Mouse (Mus musculus) neural tube, embryonic 12.5 days (tissue): ENCODE results near the gene St8sia1. TPM values are rescaled to one million over a fixed set of nuclear protein-coding genes. Genes with fewer than 3 reads are reported as not detected.

Source experiments
- ATAC-seq: fragments of 200-750 bp; cut with Nextera tagmentation; 2 replicates; pipeline ENCODE4 v1.8.0; 2017; ENCODE audit warnings: low read depth, mild to moderate bottlenecking, moderate TSS enrichment, moderate library complexity; ENCODE audit not compliant: low FRiP score
- H3K27ac ChIP-seq: fragments of 300-500 bp; sonication (generic); 2 replicates; pipeline ENCODE4 v1.5.1; 2016
- H3K27me3 ChIP-seq: fragments of 300-500 bp; sonication (generic); replicated peaks from 2 replicates; pipeline ENCODE4 v1.6.1; 2016; ENCODE audit warnings: mild to moderate bottlenecking
- H3K36me3 ChIP-seq: fragments of 300-500 bp; sonication (generic); 2 replicates; pipeline ENCODE4 v1.6.1; 2016; ENCODE audit warnings: mild to moderate bottlenecking
- H3K4me1 ChIP-seq: fragments of 300-500 bp; sonication (generic); 2 replicates; pipeline ENCODE4 v1.6.1; 2016
- H3K4me2 ChIP-seq: fragments of 300-500 bp; sonication (generic); replicated peaks from 2 replicates; pipeline ENCODE4 v1.6.1; 2016; ENCODE audit warnings: mild to moderate bottlenecking
- H3K4me3 ChIP-seq: fragments of 300-500 bp; sonication (generic); 2 replicates; pipeline ENCODE4 v1.5.1; 2016
- H3K9ac ChIP-seq: fragments of 300-500 bp; sonication (generic); 2 replicates; pipeline ENCODE4 v1.6.1; 2016; ENCODE audit warnings: mild to moderate bottlenecking
- H3K9me3 ChIP-seq: fragments of 300-500 bp; sonication (generic); 2 replicates; pipeline ENCODE4 v1.6.1; 2016; ENCODE audit warnings: mild to moderate bottlenecking
- WGBS: fragments of 180-500 bp; shearing (Covaris S2); methylation state at CpG from one replicate; pipeline ENCODE4 v1.1.7; 2016; 5-methylcytosine and 5-hydroxymethylcytosine counted together
- polyA plus RNA-seq: library from polyadenylated mRNA; unstranded; fragments of >200 nt; fragmentation: Nextera tagmentation; extraction: Ambion mirVana; gene quantifications from 2 replicates; pipeline ENCODE4 v1.2.1, GENCODE M21; 2016

Gene St8sia1
- polyA plus RNA-seq, 1 experiment from 2014 or later = 12.8 TPM

- ATAC-seq = 0 out of 2 replicates have a peak, but pooled peaks have one; percentile 33
- H3K4me3 ChIP-seq = no peak overlapping the region
- peaks cover 15% of the 10 kb centered on the region; the same call in 1 of the 2 replicates for H3K36me3 ChIP-seq
- peaks cover 22% of the 10 kb centered on the region for H3K4me1 ChIP-seq
- H3K4me2 ChIP-seq = no peak overlapping the region
- WGBS = 82% methylated on average over 10 of the region's 10 CpGs
- no peak overlapping the region for H3K9ac ChIP-seq
- H3K27ac ChIP-seq = no peak overlapping the region
- H3K27me3 ChIP-seq = no peaks in the 10 kb centered on the region
- H3K9me3 ChIP-seq = no peaks in the 10 kb centered on the region
Measured at GRCm38 (mm10) chr6:142914676-142915075, 49.6 kb downstream of the St8sia1 start.

DNA sequence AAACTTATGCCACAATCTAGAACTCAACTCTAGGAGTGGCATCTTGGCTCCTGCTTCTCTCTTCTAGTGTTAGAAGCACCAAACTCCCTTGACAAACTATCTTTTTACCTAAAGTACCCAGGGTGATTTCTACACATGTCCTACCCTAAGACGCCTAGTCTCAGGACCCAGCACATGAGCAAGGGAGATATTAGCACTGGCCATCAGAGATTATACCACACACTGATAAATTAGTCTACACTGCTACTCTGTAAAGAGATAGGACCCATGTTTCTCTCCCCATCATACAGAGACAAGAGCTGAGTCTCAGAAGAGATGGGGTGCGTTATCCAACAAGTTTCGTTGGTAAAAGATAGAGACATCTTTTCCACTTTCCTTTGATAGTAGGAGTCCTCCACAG lies 53.0 kb downstream of the St8sia1 start:
- 93% methylated on average over 3 of the region's 3 CpGs for WGBS
- H3K27me3 ChIP-seq = no peaks in the 10 kb centered on the region
- H3K4me2 ChIP-seq = no peak overlapping the region
- no peak overlapping the region for H3K27ac ChIP-seq
- no peaks in the 10 kb centered on the region for H3K9me3 ChIP-seq
- peaks cover 11% of the 10 kb centered on the region for H3K4me1 ChIP-seq
- ATAC-seq = no peak
- H3K4me3 ChIP-seq = no peak overlapping the region
- no peak overlapping the region for H3K9ac ChIP-seq
- H3K36me3 ChIP-seq = peaks cover 15% of the 10 kb centered on the region; the same call in 1 of the 2 replicates

DNA sequence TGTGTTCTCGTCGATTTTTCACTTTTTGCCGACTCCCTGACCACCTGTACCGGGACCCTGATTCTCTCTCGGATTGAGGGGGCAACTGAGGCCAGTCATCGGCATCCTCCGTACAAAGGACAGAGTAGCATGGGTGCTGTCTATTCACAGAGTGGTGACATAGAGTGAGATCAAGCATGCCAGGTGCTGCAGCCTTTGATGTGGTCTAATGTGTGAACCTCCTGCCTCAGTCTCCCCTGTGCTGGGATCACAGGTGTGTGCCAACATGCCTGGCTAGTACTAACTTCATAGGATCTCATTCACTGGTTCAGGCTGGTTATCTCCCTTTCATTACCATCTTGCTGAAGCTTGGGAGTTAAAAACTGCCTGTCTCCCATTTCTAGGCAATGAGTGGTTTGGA lies 53.5 kb downstream of the St8sia1 start:
- H3K4me3 ChIP-seq = no peak overlapping the region
- no peak for ATAC-seq
- H3K27ac ChIP-seq = no peak overlapping the region
- WGBS = 98% methylated on average over 7 of the region's 7 CpGs
- peaks cover 9% of the 10 kb centered on the region for H3K4me1 ChIP-seq
- H3K36me3 ChIP-seq = peaks cover 15% of the 10 kb centered on the region; the same call in 1 of the 2 replicates
- H3K9me3 ChIP-seq = no peaks in the 10 kb centered on the region
- no peak overlapping the region for H3K4me2 ChIP-seq
- H3K27me3 ChIP-seq = no peaks in the 10 kb centered on the region
- no peak overlapping the region for H3K9ac ChIP-seq

DNA sequence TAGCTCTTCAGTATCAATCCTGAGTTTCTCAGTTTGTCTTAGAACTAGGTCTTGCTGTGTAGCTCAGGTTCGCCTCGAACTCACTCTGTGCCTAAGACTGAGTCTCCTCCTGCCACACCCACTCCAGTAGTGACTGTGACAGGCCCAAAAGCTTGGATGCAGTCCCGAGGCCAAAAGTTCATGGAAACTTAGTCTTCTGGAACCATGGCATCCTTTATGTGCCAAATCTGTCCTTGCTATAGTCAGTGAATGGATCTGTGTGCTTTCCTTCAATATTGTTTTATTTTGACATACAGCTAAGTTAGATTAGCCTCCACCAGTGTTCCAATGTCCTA lies 54.5 kb downstream of the St8sia1 start:
- 92% methylated on average over 3 of the region's 3 CpGs for WGBS
- Histone ChIP-seq H3K9me3 (no peaks in the 10 kb centered on the region), H3K4me3 (no peak overlapping the region), H3K9ac (no peak overlapping the region), H3K27ac (no peak overlapping the region), H3K4me1 (peaks cover 5% of the 10 kb centered on the region; the same call in 1 of the 2 replicates), H3K36me3 (peaks cover 15% of the 10 kb centered on the region; the same call in 1 of the 2 replicates), H3K27me3 (no peaks in the 10 kb centered on the region), H3K4me2 (no peak overlapping the region)
- ATAC-seq = no peak

GRCm38 (mm10) chr6:142908911-142909770 lies 55.1 kb downstream of the St8sia1 start:
- H3K27me3 ChIP-seq = no peaks in the 10 kb centered on the region
- ATAC-seq = no peak
- WGBS = 86% methylated on average over 5 of the region's 5 CpGs
- no peak overlapping the region for H3K27ac ChIP-seq
- H3K4me3 ChIP-seq = no peak overlapping the region
- H3K9ac ChIP-seq = no peak overlapping the region
- no peaks in the 10 kb centered on the region for H3K9me3 ChIP-seq
- no peaks in the 10 kb centered on the region for H3K4me1 ChIP-seq
- H3K4me2 ChIP-seq = no peak overlapping the region
- H3K36me3 ChIP-seq = peaks cover 15% of the 10 kb centered on the region; the same call in 1 of the 2 replicates

DNA sequence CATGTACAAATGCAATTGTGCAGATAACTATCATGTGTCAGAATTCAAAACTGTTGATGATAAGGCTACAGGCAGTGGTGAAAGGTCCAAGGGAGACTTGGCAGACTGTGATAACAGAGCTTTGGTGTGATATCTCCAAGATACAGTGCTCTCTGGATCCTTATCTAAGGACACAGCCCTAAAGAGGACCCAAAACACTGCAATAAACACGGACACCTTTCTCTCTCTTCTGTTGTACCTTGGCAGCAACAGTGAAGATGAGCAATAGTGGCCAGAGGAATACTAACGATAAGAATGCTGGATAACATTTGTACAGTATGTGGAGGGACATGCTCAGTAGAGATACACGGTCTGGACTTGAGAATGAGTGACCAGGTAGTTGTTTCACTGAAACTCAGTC lies 55.8 kb downstream of the St8sia1 start:
- no peaks in the 10 kb centered on the region for H3K27me3 ChIP-seq
- H3K9ac ChIP-seq = no peak overlapping the region
- H3K4me3 ChIP-seq = no peak overlapping the region
- H3K9me3 ChIP-seq = no peaks in the 10 kb centered on the region
- H3K4me2 ChIP-seq = no peak overlapping the region
- WGBS = 93% methylated on average over 3 of the region's 3 CpGs
- no peak for ATAC-seq
- no peak overlapping the region for H3K27ac ChIP-seq
- H3K4me1 ChIP-seq = no peaks in the 10 kb centered on the region
- H3K36me3 ChIP-seq = peaks cover 15% of the 10 kb centered on the region; the same call in 1 of the 2 replicates

GRCm38 (mm10) chr6:142895371-142895770 lies 68.9 kb downstream of the St8sia1 start:
- Histone ChIP-seq H3K9ac (no peak overlapping the region), H3K9me3 (no peaks in the 10 kb centered on the region), H3K27ac (no peak overlapping the region), H3K4me3 (no peak overlapping the region), H3K36me3 (no peaks in the 10 kb centered on the region), H3K4me1 (no peaks in the 10 kb centered on the region), H3K27me3 (no peaks in the 10 kb centered on the region), H3K4me2 (no peak overlapping the region)
- 90% methylated on average over 3 of the region's 3 CpGs for WGBS
- no peak for ATAC-seq

- Histone ChIP-seq H3K4me1 (no peaks in the 10 kb centered on the region), H3K4me3 (no peak overlapping the region), H3K9me3 (no peaks in the 10 kb centered on the region), H3K36me3 (no peaks in the 10 kb centered on the region), H3K4me2 (no peak overlapping the region), H3K9ac (no peak overlapping the region), H3K27me3 (no peaks in the 10 kb centered on the region), H3K27ac (no peak overlapping the region)
- no peak for ATAC-seq
- 81% methylated on average over 4 of the region's 4 CpGs for WGBS
Measured at GRCm38 (mm10) chr6:142893716-142894115, 70.5 kb downstream of the St8sia1 start.

- H3K27me3 ChIP-seq = no peaks in the 10 kb centered on the region
- ATAC-seq = no peak
- no peak overlapping the region for H3K27ac ChIP-seq
- H3K9me3 ChIP-seq = no peaks in the 10 kb centered on the region
- no peak overlapping the region for H3K9ac ChIP-seq
- H3K36me3 ChIP-seq = 0 out of 2 replicates have a peak, but pooled peaks cover 4% of the 10 kb centered on the region
- H3K4me1 ChIP-seq = no peaks in the 10 kb centered on the region
- H3K4me3 ChIP-seq = no peak overlapping the region
- WGBS = 93% methylated on average over 6 of the region's 6 CpGs
- H3K4me2 ChIP-seq = no peak overlapping the region
Measured at GRCm38 (mm10) chr6:142890321-142890720, 73.9 kb downstream of the St8sia1 start.

- Histone ChIP-seq H3K27ac (no peak overlapping the region), H3K4me3 (no peak overlapping the region), H3K9me3 (no peaks in the 10 kb centered on the region), H3K27me3 (no peaks in the 10 kb centered on the region), H3K4me2 (no peak overlapping the region), H3K36me3 (0 out of 2 replicates have a peak, but pooled peaks cover 4% of the 10 kb centered on the region), H3K9ac (no peak overlapping the region), H3K4me1 (no peaks in the 10 kb centered on the region)
- WGBS = 92% methylated on average over 9 of the region's 9 CpGs
- ATAC-seq = no peak
Measured at GRCm38 (mm10) chr6:142888970-142889740, 75.1 kb downstream of the St8sia1 start.

- Histone ChIP-seq H3K4me2 (no peak overlapping the region), H3K9ac (no peak overlapping the region), H3K4me1 (no peaks in the 10 kb centered on the region), H3K36me3 (0 out of 2 replicates have a peak, but pooled peaks cover 4% of the 10 kb centered on the region), H3K27me3 (no peaks in the 10 kb centered on the region), H3K27ac (no peak overlapping the region), H3K4me3 (no peak overlapping the region), H3K9me3 (no peaks in the 10 kb centered on the region)
- 84% methylated on average over 6 of the region's 6 CpGs for WGBS
- no peak for ATAC-seq
Measured at GRCm38 (mm10) chr6:142888346-142888745, 75.9 kb downstream of the St8sia1 start.

GRCm38 (mm10) chr6:142887375-142887774 lies 76.9 kb downstream of the St8sia1 start:
- no peak for ATAC-seq
- Histone ChIP-seq H3K4me3 (no peak overlapping the region), H3K36me3 (0 out of 2 replicates have a peak, but pooled peaks cover 4% of the 10 kb centered on the region), H3K4me1 (no peaks in the 10 kb centered on the region), H3K27ac (no peak overlapping the region), H3K9me3 (no peaks in the 10 kb centered on the region), H3K27me3 (no peaks in the 10 kb centered on the region), H3K9ac (no peak overlapping the region), H3K4me2 (no peak overlapping the region)
- WGBS = 79% methylated on average over 1 of the region's 1 CpGs
